Mouse (Mus musculus) intestine, embryonic 16.5 days (tissue): ENCODE results near the gene Etv6. TPM values are rescaled to one million over a fixed set of nuclear protein-coding genes. Genes with fewer than 3 reads are reported as not detected.
A peak's percentile ranks its signal among the peaks of the same experiment; 100 is the strongest.

Experiments
- ATAC-seq: fragments of 200-750 bp; cut with Nextera tagmentation; 2 replicates; pipeline ENCODE4 v1.8.0; 2017; ENCODE audit warnings: moderate TSS enrichment, moderate library complexity
- H3K27ac ChIP-seq: fragments of 300-500 bp; sonication (generic); 2 replicates; pipeline ENCODE4 v1.5.1; 2014; ENCODE audit warnings: mild to moderate bottlenecking, low read length
- H3K27me3 ChIP-seq: fragments of 300-500 bp; sonication (generic); replicated peaks from 2 replicates; pipeline ENCODE4 v1.6.1; 2014; ENCODE audit warnings: low read length, control low read depth, mixed read lengths; ENCODE audit not compliant: control insufficient read depth, insufficient read depth
- H3K36me3 ChIP-seq: fragments of 300-500 bp; sonication (generic); 2 replicates; pipeline ENCODE4 v1.6.1; 2014; ENCODE audit warnings: low read length, control low read depth; ENCODE audit not compliant: control insufficient read depth, insufficient read depth
- H3K4me1 ChIP-seq: fragments of 300-500 bp; sonication (generic); 2 replicates; pipeline ENCODE4 v1.6.1; 2014; ENCODE audit warnings: low read length, control low read depth, mixed read lengths; ENCODE audit not compliant: control insufficient read depth, insufficient read depth
- H3K4me2 ChIP-seq: fragments of 300-500 bp; sonication (generic); 2 replicates; pipeline ENCODE4 v1.6.1; 2014; ENCODE audit warnings: low read depth, low read length, control low read depth
- H3K4me3 ChIP-seq: fragments of 300-500 bp; sonication (generic); 2 replicates; pipeline ENCODE4 v1.5.1; 2014; ENCODE audit warnings: mild to moderate bottlenecking, low read length
- H3K9ac ChIP-seq: fragments of 300-500 bp; sonication (generic); 2 replicates; pipeline ENCODE4 v1.6.1; 2014; ENCODE audit warnings: low read depth, low read length
- H3K9me3 ChIP-seq: fragments of 300-500 bp; sonication (generic); 2 replicates; pipeline ENCODE4 v1.6.1; 2016; ENCODE audit warnings: low read length, control low read depth; ENCODE audit not compliant: control insufficient read depth
- WGBS: fragments of 180-500 bp; shearing (Covaris S2); extraction: QIAGEN DNeasy Blood & Tissue Kit; methylation state at CpG from one replicate; pipeline ENCODE4 v1.1.7; 2014; 5-methylcytosine and 5-hydroxymethylcytosine counted together
- polyA plus RNA-seq: library from polyadenylated mRNA; unstranded; fragments of >200 nt; fragmentation: Nextera tagmentation; extraction: Ambion mirVana; gene quantifications from 2 replicates; pipeline ENCODE4 v1.2.1, GENCODE M21; 2015

The Etv6 gene
- polyA plus RNA-seq, 1 experiment from 2014 or later: 10.4 TPM

DNA sequence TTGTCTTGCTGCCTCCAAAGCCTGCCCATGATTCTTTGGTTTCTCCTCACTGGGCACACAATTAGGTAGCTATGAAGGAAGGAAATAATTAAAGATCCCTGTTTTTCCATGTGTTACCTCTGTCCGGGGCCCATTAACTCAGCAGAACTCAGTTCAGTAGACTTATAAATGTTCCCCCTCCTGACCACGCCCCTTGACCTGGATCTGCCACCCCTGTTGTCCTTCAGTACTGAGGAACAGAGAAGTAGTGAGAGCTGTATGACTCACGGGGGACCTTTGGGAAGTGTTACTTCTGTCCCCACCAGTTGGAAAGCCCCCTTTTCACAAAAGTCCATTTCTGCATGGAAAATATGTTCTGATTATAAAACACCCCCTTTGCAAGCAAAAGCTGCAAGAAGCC is 226.4 kb downstream of the Etv6 start:
- Histone ChIP-seq H3K4me2 (no peak overlapping the region), H3K4me3 (no peak overlapping the region), H3K36me3 (peaks cover 35% of the 10 kb centered on the region), H3K27ac (peak overlapping the region; percentile 55; the same call in 1 of the 2 replicates), H3K9ac (no peak overlapping the region), H3K27me3 (no peaks in the 10 kb centered on the region), H3K4me1 (0 out of 2 replicates have a peak, but pooled peaks cover 3% of the 10 kb centered on the region), H3K9me3 (no peaks in the 10 kb centered on the region)
- WGBS: 74% methylated on average over 3 of the region's 3 CpGs
- ATAC-seq: 0 out of 2 replicates have a peak, but pooled peaks have one; percentile 21

DNA sequence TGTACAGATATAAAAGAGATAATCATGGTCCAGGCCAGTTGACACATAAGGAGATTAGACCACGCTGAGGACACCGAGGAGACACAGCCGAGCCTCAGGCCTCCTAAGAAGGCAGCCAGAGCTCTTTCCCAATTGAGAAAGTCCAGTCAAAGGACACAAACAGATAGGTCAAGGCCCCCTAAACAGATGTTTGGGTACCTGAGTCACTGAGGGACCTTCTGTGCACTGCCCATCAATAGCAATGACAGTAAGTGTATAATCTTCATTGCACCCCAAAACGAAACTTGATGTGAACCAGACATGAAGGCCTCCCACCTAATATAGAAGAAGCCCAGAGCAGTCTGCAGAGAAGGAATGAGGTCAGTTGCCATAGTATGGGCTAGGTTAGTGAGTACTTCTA is 226.9 kb downstream of the Etv6 start:
- Histone ChIP-seq H3K36me3 (peaks cover 40% of the 10 kb centered on the region), H3K9me3 (no peaks in the 10 kb centered on the region), H3K27me3 (no peaks in the 10 kb centered on the region), H3K27ac (peak overlapping the region; percentile 55), H3K4me3 (no peak overlapping the region), H3K4me1 (0 out of 2 replicates have a peak, but pooled peaks cover 3% of the 10 kb centered on the region), H3K9ac (no peak overlapping the region), H3K4me2 (no peak overlapping the region)
- ATAC-seq: peak; percentile 6; the same call in 1 of the 2 replicates
- 87% methylated on average over 4 of the region's 4 CpGs for WGBS

DNA sequence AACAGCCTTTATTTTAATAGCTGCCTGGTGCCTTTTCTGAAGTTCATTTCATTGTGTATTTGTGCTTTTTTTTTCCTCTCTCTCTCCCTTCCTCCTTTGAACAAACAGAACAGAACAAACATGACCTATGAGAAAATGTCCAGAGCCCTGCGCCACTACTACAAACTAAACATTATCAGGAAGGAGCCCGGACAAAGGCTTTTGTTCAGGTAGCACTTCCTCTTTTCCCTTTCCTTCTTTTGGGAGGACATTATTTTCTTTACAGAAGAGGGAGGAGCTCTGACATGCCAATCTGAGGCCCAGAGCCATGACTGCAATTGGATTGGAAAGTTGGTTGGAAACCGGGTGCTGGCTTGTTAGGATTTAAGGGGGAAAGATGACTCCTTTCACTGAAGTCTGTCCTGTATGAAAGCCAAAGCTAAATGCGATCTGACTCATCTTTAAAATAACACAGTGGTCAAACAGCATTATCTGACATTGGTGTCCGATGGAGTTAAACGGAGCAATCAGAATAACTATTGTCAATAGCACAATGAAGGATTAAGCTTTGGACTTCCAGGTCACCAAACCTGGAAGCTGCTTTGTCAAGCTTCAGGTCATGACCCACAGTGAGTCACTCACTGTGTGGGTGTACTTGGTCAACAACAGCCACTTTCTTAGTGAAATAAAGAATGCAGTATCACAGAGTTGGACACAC is 227.6 kb downstream of the Etv6 start:
- no peak overlapping the region for H3K4me3 ChIP-seq
- H3K27ac ChIP-seq: no peak overlapping the region
- no peak overlapping the region for H3K4me2 ChIP-seq
- no peaks in the 10 kb centered on the region for H3K9me3 ChIP-seq
- peak; percentile 51; the same call in 1 of the 2 replicates for ATAC-seq
- H3K9ac ChIP-seq: no peak overlapping the region
- H3K36me3 ChIP-seq: peaks cover 41% of the 10 kb centered on the region
- 0 out of 2 replicates have a peak, but pooled peaks cover 3% of the 10 kb centered on the region for H3K4me1 ChIP-seq
- WGBS: 55% methylated on average over 6 of the region's 6 CpGs
- no peaks in the 10 kb centered on the region for H3K27me3 ChIP-seq

DNA sequence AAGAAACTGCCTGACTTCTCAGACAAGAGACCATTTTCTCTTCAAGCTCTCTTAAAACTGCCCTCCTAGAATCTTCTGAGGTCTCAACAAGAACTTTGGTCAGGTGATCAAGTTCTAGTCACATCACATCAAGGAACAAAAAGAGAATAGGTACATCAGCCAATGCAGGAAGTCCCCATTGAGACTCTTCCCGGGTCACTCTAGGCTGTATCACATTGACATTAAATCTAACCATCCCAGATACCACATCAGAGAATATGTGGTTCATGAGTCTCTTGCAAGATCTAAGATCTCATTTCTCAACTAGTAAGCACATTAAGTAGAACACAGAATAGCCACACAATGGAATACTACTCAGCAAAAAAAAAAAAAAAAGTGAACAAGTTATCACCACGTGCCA is 238.4 kb downstream of the Etv6 start:
- Histone ChIP-seq H3K4me2 (no peak overlapping the region), H3K27ac (no peak overlapping the region), H3K36me3 (no peaks in the 10 kb centered on the region), H3K9me3 (no peaks in the 10 kb centered on the region), H3K9ac (no peak overlapping the region), H3K4me3 (no peak overlapping the region), H3K4me1 (no peaks in the 10 kb centered on the region), H3K27me3 (no peaks in the 10 kb centered on the region)
- 79% methylated on average over 2 of the region's 2 CpGs for WGBS
- no peak for ATAC-seq

DNA sequence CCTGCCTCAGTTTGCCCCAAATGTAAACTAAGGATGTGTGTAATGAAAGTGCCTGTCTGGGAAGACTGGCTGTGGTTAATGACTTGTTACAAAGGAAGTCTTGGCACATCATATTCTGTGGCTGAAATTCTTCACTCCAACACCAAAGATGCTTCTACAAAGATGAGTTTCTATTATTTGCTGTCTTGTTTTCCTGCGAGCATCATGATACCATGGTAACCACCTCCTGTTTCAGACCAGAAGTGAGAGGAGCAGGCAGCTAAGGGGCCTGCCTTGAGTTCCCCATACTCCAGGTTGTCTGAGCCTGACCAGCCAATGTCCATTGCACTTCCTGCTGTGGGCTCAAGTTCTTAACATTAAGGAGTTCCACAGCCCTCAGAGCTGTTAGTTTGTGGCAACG is 241.5 kb downstream of the Etv6 start:
- Histone ChIP-seq H3K4me2 (no peak overlapping the region), H3K27ac (no peak overlapping the region), H3K4me1 (no peaks in the 10 kb centered on the region), H3K9me3 (no peaks in the 10 kb centered on the region), H3K4me3 (no peak overlapping the region), H3K36me3 (no peaks in the 10 kb centered on the region), H3K27me3 (no peaks in the 10 kb centered on the region), H3K9ac (no peak overlapping the region)
- 85% methylated on average over 2 of the region's 2 CpGs for WGBS
- no peak for ATAC-seq

DNA sequence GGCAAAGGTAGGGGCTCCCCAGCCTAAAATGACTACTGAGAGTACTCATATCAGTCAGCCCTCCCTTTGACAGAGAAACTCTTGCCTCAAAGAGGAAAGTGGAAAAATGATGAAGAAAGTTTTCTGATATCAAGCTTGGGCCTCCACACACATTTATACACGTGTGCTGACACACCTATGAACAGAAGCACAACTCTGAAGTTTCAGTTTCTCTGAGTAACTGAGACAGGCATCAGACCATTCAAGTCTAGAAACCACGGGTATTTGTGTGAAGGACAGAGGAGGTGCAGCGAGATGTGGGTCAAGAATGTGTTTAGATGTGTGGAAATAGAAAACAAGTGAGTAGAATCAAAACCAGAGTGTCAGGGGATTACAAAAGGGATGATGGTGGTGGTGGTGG is 246.6 kb downstream of the Etv6 start:
- Histone ChIP-seq H3K4me2 (no peak overlapping the region), H3K9me3 (no peaks in the 10 kb centered on the region), H3K4me1 (no peaks in the 10 kb centered on the region), H3K9ac (no peak overlapping the region), H3K4me3 (no peak overlapping the region), H3K27ac (no peak overlapping the region), H3K27me3 (no peaks in the 10 kb centered on the region), H3K36me3 (no peaks in the 10 kb centered on the region)
- WGBS: 81% methylated on average over 3 of the region's 3 CpGs
- ATAC-seq: no peak

DNA sequence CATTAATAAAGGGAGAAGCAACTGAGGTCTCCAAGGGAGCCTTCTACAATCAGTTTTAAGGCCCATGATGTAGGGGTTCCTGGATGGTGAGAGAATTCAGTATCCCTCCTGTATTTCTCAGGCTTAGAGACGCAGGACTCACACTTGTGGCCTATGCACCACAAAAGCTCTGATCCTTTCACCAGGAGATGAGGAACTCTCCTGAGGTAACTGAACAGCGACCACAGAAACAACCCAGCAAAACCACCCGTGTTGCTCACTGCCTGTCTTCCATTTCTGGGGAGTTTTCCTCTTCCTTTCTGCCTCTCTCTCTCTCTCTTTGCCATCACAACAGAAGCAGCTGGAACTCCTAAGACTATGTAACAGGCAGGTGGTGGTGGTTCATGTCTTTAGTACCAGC is 256.3 kb downstream of the Etv6 start:
- H3K9ac ChIP-seq: no peak overlapping the region
- no peak overlapping the region for H3K27ac ChIP-seq
- H3K4me2 ChIP-seq: no peak overlapping the region
- H3K4me3 ChIP-seq: no peak overlapping the region
- whole genome bisulfite sequencing: 78% methylated on average over 3 of the region's 3 CpGs
- ATAC-seq: no peak
- H3K4me1 ChIP-seq: peaks cover 2% of the 10 kb centered on the region; the same call in 1 of the 2 replicates
- no peaks in the 10 kb centered on the region for H3K36me3 ChIP-seq
- no peaks in the 10 kb centered on the region for H3K9me3 ChIP-seq
- H3K27me3 ChIP-seq: no peaks in the 10 kb centered on the region

DNA sequence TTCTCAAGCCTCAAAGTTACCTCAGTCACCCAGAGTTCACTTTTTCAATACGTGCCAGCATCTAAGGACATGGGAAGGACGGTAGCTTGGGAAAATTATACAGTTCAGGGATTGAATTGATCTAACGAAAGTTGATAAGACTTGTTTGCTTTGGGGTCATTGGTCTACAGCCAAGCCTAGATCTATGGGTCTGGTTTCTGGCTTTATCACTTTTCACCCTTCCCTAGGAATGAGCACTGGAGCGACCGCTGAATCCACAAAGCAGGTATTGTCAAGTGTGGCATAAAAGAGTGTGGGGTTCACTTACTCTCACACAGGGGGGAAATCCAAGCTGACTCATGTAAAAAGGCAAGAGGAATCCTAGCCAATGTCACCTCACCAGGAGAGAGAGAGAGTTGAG is 256.9 kb downstream of the Etv6 start:
- 64% methylated on average over 5 of the region's 5 CpGs for WGBS
- peak; percentile 58 for ATAC-seq
- Histone ChIP-seq H3K4me2 (no peak overlapping the region), H3K9ac (no peak overlapping the region), H3K4me1 (peaks cover 2% of the 10 kb centered on the region; the same call in 1 of the 2 replicates), H3K27me3 (no peaks in the 10 kb centered on the region), H3K4me3 (no peak overlapping the region), H3K9me3 (no peaks in the 10 kb centered on the region), H3K36me3 (no peaks in the 10 kb centered on the region), H3K27ac (no peak overlapping the region)

DNA sequence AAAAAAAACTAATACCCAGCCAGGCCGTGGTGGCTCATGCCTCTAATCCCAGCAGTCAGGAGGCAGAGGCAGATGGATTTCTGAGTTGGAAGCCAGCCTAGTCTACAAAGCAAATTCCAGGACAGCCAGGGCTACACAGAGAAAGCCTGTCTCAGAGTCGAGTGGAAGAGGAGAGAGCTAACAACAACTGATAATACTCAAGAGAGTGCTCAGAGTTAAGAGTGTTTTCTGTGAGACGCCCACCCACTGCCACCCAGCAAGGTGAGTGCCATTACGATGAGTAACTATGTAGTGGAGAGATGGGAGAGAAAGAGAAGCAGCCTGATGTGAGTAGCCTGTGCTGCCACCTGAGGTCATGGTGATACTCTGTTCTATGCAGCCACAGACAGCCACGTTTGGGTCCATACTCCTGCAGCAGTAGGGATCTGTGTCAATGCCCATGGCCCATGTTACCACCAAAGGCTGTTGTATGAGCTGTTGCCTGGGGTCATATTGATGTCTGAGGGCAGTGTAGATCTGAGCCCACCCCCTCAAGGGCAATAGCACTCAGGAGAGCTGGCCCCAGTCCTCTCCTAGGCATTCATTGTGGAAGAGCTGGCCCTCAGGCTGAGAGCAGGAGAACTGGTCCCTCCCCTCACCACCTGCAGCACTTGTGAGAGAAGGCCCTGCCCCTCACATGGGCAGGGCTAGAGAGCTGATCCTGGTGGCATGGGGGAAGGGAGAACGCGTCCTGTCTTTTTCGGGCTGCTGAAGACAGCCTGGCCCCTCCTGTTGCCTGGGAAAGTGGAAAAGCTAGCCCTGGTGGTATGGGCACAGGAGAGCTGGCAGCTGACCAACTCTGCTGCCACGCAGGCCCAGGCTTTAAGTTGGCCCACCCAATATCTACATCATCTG is 258.4 kb downstream of the Etv6 start:
- Histone ChIP-seq H3K4me3 (no peak overlapping the region), H3K36me3 (no peaks in the 10 kb centered on the region), H3K9ac (no peak overlapping the region), H3K27ac (no peak overlapping the region), H3K4me1 (peaks cover 2% of the 10 kb centered on the region; the same call in 1 of the 2 replicates), H3K4me2 (no peak overlapping the region), H3K9me3 (no peaks in the 10 kb centered on the region), H3K27me3 (no peaks in the 10 kb centered on the region)
- 52% methylated on average over 9 of the region's 9 CpGs for WGBS
- ATAC-seq: peak; percentile 81
